Mouse (Mus musculus) 3134 (cell line): Measurements from ENCODE around the gene Arhgap24.

Experiments
- DNase-seq: peaks from one replicate; pipeline ENCODE4 v3.0.0-alpha.2; 2011; ENCODE audit warnings: low spot score; ENCODE audit not compliant: insufficient read length; ENCODE audit errors: extremely low read depth

The Arhgap24 gene

GRCm38 (mm10) chr5:102498747-102499146, 17.6 kb downstream of the Arhgap24 start:
- DNase-seq = no peak

GRCm38 (mm10) chr5:102502333-102502732, 21.1 kb downstream of the Arhgap24 start:
- DNase-seq = no peak

- DNase-seq = no peak
Observed at GRCm38 (mm10) chr5:102503066-102503465, 21.9 kb downstream of the Arhgap24 start.

GRCm38 (mm10) chr5:102503868-102504267, 22.7 kb downstream of the Arhgap24 start:
- DNase-seq = no peak

GRCm38 (mm10) chr5:102504557-102504956, 23.4 kb downstream of the Arhgap24 start:
- no peak for DNase-seq

- DNase-seq = no peak
Observed at GRCm38 (mm10) chr5:102508162-102508561, 27.0 kb downstream of the Arhgap24 start.

GRCm38 (mm10) chr5:102509381-102509780, 28.2 kb downstream of the Arhgap24 start:
- no peak for DNase-seq

GRCm38 (mm10) chr5:102511651-102512050, 30.5 kb downstream of the Arhgap24 start:
- DNase-seq = no peak

GRCm38 (mm10) chr5:102515496-102515895, 34.3 kb downstream of the Arhgap24 start:
- DNase-seq = no peak

- DNase-seq = peak; percentile 50
Observed at GRCm38 (mm10) chr5:102520506-102520905, 39.3 kb downstream of the Arhgap24 start.

GRCm38 (mm10) chr5:102535311-102535710, 54.1 kb downstream of the Arhgap24 start:
- no peak for DNase-seq

- no peak for DNase-seq
Observed at GRCm38 (mm10) chr5:102537819-102538218, 56.6 kb downstream of the Arhgap24 start.

- no peak for DNase-seq
Observed at GRCm38 (mm10) chr5:102546296-102546695, 65.1 kb downstream of the Arhgap24 start.

- DNase-seq = no peak
Observed at GRCm38 (mm10) chr5:102547786-102548185, 66.6 kb downstream of the Arhgap24 start.

GRCm38 (mm10) chr5:102548382-102548781, 67.2 kb downstream of the Arhgap24 start:
- no peak for DNase-seq

GRCm38 (mm10) chr5:102550211-102550610, 69.0 kb downstream of the Arhgap24 start:
- no peak for DNase-seq

- no peak for DNase-seq
Observed at GRCm38 (mm10) chr5:102550870-102551637, 69.9 kb downstream of the Arhgap24 start.

GRCm38 (mm10) chr5:102552533-102552932, 71.3 kb downstream of the Arhgap24 start:
- no peak for DNase-seq

- DNase-seq = no peak
Observed at GRCm38 (mm10) chr5:102555958-102556357, 74.8 kb downstream of the Arhgap24 start.

- no peak for DNase-seq
Observed at GRCm38 (mm10) chr5:102560270-102560669, 79.1 kb downstream of the Arhgap24 start.

GRCm38 (mm10) chr5:102563971-102564370, 82.8 kb downstream of the Arhgap24 start:
- no peak for DNase-seq

- no peak for DNase-seq
Observed at GRCm38 (mm10) chr5:102568764-102569163, 87.6 kb downstream of the Arhgap24 start.

GRCm38 (mm10) chr5:102571445-102571844, 90.3 kb downstream of the Arhgap24 start:
- DNase-seq = no peak
